Mouse (Mus musculus) embryonic fibroblast, embryonic 13.5 days (primary cell): ENCODE measurements around the gene Ces1f.

Experiments used
- CTCF ChIP-seq: IDR thresholded peaks from 2 replicates; pipeline ENCODE4 v1.5.1; 2011; ENCODE audit warnings: mild to moderate bottlenecking, control low read depth, low read length, moderate library complexity, borderline replicate concordance; ENCODE audit not compliant: insufficient read depth
- POLR2A ChIP-seq: IDR thresholded peaks from 2 replicates; pipeline ENCODE4 v1.6.1; 2011; ENCODE audit warnings: low read depth, mild to moderate bottlenecking, control low read depth, low read length, moderate library complexity

DNA sequence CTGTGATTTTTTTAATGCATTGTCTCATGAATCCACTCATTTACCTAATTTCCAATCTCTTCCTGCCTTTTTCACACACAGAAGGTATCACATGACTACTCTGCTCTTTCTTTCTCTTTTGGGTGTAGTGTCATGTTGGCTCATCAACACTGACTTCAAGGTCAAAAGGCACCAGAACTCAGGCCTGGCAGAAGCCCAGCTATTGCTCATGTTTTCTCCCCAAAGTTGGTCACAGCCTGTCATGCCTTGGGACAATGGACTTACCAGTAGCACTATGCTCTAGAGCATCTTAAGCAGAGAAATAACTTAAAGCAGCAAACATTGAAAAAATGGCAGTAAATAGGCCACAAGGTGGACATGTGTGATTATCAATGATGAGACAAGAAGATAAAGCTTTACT is 68.5 kb downstream of the Ces1f start:
- TF ChIP-seq CTCF (no peak), POLR2A (no peak)
